Mouse (Mus musculus): Measurements from ENCODE around the gene Magi3.
A peak's percentile ranks its signal among the peaks of the same experiment; 100 is the strongest.

Gene Magi3

GRCm38 (mm10) chr3:104032086-104032485 lies 188.1 kb downstream of the Magi3 start:
- no peak for DNase-seq (ENCODE audit: low spot score)

- peak; percentile 6 for DNase-seq (ENCODE audit: low spot score)
Measured at GRCm38 (mm10) chr3:104026938-104027337, 193.2 kb downstream of the Magi3 start.

- no peak for DNase-seq (ENCODE audit: low spot score)
Measured at GRCm38 (mm10) chr3:104020101-104020500, 200.1 kb downstream of the Magi3 start.

DNA sequence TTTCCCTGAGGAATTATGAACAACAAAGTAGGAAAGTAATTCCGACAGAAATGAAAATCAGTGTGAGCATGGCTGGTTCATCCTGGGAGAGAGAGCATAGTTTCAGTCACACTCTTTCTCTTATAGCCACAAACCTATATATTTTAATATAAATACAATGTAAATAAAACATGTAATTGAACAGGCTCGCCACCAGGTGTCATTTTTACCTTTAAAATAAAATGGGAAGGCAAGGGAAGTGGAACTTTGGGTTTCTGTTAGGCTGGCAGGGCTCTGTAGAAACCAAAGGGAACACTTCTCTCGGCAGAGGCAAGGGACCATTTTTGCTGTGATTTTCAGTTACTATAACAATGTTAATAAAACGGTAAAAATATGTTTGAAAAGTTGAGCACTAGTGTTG lies 200.7 kb downstream of the Magi3 start:
- DNase-seq (ENCODE audit: low spot score), result peak; percentile 28

GRCm38 (mm10) chr3:104017931-104018330 lies 202.2 kb downstream of the Magi3 start:
- DNase-seq (ENCODE audit: low spot score), result no peak

GRCm38 (mm10) chr3:104011972-104012371 lies 208.2 kb downstream of the Magi3 start:
- DNase-seq (ENCODE audit: low spot score), result no peak

DNA sequence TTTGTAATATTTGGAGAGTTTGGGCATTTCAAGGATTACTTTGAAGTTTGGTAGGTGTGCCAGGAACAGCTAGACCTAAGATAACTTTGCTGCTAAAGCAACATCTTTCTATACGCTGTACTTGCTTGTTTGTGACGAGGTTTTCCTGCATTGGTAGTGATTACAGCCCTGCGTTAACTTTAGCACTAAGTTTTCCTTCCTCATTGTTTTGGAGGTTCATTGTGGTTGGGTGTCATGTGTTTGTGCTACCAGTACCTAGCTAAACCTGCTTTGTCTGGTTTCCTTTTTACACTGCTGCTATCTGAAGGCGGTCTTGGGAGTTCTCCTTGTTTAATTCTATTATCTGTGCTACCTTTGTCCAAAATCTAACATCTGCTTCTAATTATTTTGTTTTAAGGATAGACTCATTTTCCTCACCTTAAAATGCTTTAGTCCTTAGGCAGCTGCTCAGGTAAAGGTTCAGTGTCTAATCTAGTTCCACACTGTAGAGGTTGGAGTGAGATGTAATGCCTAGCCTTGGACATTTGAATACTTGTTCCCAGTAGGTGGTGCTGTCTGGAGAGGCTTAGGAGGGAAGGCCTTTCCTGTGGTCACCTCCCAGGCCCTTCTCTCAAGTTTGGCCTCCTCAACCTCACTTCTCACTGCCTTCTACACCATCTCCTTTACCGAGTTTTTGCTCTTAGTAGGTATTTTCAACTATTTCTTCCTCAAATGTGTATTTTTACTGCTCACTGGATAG lies 210.1 kb downstream of the Magi3 start:
- peak; percentile 10 for DNase-seq (ENCODE audit: low spot score)

GRCm38 (mm10) chr3:104007479-104007878 lies 212.7 kb downstream of the Magi3 start:
- no peak for DNase-seq (ENCODE audit: low spot score)

GRCm38 (mm10) chr3:104006896-104007466 lies 213.2 kb downstream of the Magi3 start:
- no peak for DNase-seq (ENCODE audit: low spot score)

- no peak for DNase-seq (ENCODE audit: low spot score)
Measured at GRCm38 (mm10) chr3:103998724-103999123, 221.4 kb downstream of the Magi3 start.

- DNase-seq (ENCODE audit: low spot score), result no peak
Measured at GRCm38 (mm10) chr3:103991271-103991670, 228.9 kb downstream of the Magi3 start.

- DNase-seq (ENCODE audit: low spot score), result no peak
Measured at GRCm38 (mm10) chr3:103989352-103989751, 230.8 kb downstream of the Magi3 start.

DNA sequence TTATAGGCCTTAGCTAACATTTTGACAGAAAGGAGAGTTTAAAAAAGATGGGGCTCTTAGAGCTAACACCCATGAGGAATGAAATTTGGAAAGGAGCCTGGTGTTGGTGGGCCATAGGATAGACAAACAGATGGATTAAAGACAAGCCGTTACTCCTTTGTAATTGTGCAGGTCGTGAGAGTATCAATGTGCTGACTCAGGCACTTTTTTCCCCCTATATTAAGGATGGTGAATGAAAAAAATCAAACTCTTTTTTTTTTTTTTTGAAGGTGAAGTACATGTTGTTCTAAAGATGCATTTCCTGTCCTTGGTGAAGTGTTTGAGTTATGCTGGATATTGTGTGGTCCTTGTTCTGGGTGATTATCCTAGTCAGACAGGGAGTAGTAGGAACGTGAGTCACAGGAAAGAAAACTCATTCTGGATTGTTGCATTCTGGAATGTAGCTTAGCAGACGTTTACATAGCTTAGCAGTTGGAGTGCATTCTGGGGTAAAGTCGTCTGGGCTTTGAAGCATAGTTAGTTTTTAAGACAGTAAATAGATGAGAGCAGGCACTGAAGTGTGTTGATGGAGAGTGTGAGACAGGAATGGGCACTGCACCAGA lies 232.2 kb downstream of the Magi3 start:
- DNase-seq (ENCODE audit: low spot score), result no peak

- no peak for DNase-seq (ENCODE audit: low spot score)
Measured at GRCm38 (mm10) chr3:103985194-103985593, 235.0 kb downstream of the Magi3 start.

- DNase-seq (ENCODE audit: low spot score), result no peak
Measured at GRCm38 (mm10) chr3:103984556-103984955, 235.6 kb downstream of the Magi3 start.

- DNase-seq (ENCODE audit: low spot score), result no peak
Measured at GRCm38 (mm10) chr3:103971157-103971556, 249.0 kb downstream of the Magi3 start.

DNA sequence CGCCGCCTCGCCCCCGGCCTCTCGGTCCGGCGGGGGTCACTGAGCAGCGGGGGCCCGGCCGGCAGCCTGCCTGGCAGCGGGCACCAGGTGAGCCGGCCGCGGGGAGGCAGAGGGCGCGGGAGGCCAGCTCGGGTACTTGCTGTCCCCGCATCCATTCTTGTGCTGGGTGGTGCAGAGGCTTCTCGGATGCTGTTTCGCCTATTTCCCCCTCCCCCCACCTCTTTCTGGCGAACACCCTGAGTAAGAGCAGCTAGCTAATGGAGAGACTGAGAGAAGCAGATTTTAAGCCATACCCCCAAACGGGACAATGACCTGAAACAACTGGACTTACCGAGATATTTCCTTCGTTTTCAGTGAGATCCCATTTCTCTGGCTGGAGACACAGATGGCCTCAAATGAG lies 251.5 kb downstream of the Magi3 start:
- DNase-seq (ENCODE audit: low spot score), result peak; percentile 81

DNA sequence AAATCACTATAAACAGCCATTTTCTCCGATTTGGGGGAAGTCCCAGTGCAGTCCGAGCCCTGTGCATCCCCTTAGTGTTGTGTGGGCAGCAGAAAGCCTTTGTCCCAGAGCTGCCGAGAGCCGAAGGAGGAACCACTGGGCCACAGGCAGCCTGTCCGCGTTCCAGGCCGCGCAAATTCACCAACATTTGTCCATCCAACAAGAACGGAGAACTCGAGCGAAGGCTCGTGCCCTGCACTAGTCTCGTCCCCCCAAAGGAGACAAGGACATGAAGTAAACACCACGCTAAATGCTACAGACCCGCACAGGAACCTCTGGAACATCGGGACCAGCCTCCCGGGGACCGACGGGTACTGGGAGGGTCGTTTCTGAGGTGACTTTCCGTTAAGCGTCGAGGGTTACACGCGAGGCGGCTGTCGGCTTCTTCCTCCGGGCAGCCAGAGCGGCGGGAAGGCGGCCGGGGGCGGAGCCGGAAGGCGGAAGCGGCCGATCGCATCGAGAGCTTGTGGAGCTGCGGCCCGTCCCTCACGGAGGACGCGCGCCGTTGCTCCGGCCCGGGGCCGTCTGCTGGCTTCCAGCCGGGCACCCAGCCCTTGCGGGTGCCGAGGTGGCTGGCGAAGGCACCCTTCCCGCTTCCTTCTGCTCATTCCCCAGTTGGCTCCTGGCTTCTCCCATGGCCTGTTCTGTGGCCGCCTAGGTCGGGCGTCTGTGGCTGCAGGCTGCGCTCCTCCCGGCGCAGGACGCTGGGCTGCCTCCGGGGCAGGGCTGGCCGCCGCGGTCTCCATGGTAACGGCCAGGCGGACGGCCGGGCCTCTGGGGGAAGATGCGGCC lies 252.1 kb downstream of the Magi3 start, which contains the start of gene Phtf1:
Gene Phtf1 (plus strand): TSS at position 250 of the 831 bp plus-strand sequence.
- peak; percentile 89 for DNase-seq (ENCODE audit: low spot score)

- no peak for DNase-seq (ENCODE audit: low spot score)
Measured at GRCm38 (mm10) chr3:103967231-103967630, 252.9 kb downstream of the Magi3 start.
